Mouse (Mus musculus) G1E-ER4 (cell line): ENCODE measurements around the gene L3mbtl3. TPM values are rescaled to one million over a fixed set of nuclear protein-coding genes. Genes with fewer than 3 reads are reported as not detected.

Experiments used
- GATA1 ChIP-seq: IDR thresholded peaks from one replicate; pipeline ENCODE4 v1.8.0; 2012; ENCODE audit warnings: low read length, inconsistent platforms
- polyA plus RNA-seq: library from polyadenylated mRNA; stranded (reverse); fragments of >175 nt; gene quantifications from 2 replicates; pipeline ENCODE4 v1.2.3, GENCODE M21; 2012

Gene L3mbtl3
- polyA plus RNA-seq, 1 experiment: not detected

GRCm38 (mm10) chr10:26358231-26358630 is 17.5 kb downstream of the L3mbtl3 start:
- TF ChIP-seq GATA1: no peak

DNA sequence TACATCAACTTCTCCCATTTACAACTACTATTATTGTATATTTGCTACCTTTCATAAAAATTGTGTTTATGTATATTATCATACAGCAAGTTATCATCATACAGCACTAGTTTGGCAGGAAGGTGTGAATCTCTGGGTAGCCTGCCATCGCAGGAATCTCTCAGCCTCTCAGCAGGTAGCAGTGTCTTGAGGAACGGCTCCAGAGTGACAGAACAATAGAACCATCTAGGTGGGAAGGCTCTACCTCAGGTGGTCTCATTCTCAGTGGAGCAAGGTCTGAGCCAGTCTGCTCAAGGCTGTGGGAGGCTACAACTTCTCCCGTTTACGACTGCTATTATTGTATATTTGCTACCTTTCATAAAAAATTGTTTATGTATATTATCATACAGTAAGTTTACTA is 22.0 kb downstream of the L3mbtl3 start:
- TF ChIP-seq GATA1: no peak

GRCm38 (mm10) chr10:26351129-26351738 is 24.5 kb downstream of the L3mbtl3 start:
- no peak for TF ChIP-seq GATA1

DNA sequence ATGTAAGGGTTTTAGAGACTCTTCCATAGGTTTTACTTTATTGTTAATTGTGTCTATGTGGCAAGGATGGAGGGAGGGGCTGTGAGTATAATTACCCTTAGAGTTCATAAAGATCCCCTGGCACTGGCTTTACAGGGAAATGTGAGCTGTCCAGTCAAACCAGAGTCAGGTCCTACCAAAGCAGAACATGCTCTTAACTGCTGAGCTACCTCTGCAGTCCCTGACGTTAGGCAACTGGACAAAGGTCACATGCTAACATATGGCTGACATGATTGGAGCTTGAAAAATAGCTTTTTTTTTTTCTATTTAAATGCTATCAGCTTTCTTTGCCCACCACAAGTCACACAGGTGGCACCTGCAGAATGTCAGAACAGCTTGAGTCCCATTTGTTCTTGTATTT is 25.6 kb downstream of the L3mbtl3 start:
- TF ChIP-seq GATA1: no peak

DNA sequence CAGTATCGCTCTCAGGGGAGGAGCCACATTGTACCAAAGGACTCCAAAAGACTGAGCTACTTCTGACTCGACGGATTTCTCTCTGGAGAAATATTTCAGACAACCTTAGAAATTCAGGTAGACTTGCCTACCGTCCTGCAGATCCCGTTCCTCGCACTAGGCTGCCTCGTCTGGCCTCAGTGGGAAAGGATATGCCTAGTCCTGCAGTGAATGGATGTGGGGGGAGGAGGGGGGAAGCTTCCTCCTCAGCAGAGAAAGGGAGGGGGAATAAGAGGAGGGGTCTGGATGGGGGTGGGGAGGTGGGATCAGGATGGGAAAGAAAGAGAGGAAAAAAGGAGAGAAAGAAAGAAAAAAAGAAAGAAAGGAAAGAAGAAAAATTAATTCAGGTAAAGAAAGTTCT is 28.2 kb downstream of the L3mbtl3 start:
- TF ChIP-seq GATA1: no peak

- TF ChIP-seq GATA1: no peak
Observed at GRCm38 (mm10) chr10:26345879-26346278, 29.9 kb downstream of the L3mbtl3 start.

DNA sequence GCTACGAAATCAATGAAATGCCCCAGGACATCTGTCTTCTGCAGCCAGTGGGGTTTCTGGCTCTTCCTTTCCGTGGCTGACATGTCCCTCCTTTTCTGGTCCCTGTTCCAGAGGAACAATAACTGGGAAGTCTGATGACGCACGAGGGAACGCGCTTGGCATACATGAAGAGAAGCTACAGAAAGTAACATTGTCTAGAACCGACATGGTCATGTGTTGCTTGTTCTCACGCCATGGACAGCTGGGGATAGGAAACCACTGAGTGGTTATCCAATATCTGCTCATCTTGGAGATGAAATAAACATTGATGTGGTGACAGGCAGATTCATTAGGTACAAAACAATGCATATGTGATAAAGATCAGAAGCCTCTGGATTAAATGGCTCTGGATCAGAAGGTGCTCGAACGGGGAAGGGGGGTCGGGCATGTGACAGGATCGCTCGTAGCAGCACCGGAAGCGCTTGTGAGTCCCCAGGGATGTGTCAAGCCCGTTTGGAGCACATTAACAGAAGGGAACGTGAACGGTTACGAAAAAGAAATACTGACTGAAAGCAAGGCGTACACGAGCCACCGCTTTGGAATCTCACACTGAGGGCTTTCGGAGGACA is 37.8 kb downstream of the L3mbtl3 start:
- TF ChIP-seq GATA1: no peak

DNA sequence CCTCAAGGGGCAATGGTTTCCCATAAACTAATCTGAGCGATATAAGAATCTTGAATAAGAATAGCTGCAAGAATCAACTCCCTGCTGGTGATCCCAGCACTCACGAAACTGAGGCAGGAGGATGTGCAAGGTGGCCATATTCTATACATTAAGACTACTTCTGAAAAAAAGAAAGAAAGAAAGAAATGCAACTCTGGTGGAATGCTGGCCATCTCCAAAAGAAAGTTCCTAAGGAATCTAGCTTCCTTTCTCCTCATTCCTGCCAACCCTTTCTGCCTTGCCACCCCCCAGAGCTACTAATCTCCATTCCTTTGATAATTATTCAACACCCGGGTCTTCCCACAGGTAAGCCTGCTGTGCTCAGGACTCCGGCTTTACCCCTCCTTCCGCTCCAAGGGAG is 41.8 kb downstream of the L3mbtl3 start:
- TF ChIP-seq GATA1: no peak

DNA sequence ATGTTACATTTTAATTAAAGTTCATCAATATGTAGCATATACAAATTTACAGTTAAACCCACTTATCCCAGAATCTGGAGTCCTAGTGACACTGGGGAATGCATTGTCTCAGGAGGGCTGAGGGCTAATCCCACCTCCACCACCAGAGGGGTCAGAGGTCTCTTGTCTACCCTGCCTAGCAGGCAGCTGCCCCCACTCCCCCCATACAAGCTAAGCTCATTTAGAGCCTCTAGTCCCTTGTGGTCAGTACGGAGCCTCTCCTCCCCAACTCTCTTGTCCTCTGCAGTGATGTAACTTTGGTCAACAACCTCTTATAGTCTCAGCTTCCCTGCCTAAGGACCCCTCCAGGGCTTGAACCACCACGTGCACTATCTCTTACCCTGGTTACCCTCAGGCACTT is 43.0 kb downstream of the L3mbtl3 start:
- TF ChIP-seq GATA1: no peak

DNA sequence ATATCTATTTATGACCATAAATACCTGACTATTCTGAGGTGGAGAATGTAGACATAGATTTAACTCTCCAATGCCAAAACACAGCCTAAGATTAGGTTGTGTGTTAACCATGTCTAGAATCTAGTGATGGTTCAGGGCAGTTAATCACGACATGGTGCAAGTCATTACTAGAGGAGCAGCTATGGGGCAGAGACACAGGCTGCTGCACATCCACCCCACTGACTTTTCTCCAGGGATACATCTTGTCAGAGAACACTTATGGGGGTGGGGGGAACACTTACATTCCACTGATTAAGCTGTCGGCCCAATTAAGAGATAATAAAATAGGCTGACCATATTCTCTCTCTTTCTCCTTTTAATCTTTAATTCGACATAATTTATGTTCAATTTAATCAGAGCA is 46.9 kb downstream of the L3mbtl3 start:
- no peak for TF ChIP-seq GATA1

DNA sequence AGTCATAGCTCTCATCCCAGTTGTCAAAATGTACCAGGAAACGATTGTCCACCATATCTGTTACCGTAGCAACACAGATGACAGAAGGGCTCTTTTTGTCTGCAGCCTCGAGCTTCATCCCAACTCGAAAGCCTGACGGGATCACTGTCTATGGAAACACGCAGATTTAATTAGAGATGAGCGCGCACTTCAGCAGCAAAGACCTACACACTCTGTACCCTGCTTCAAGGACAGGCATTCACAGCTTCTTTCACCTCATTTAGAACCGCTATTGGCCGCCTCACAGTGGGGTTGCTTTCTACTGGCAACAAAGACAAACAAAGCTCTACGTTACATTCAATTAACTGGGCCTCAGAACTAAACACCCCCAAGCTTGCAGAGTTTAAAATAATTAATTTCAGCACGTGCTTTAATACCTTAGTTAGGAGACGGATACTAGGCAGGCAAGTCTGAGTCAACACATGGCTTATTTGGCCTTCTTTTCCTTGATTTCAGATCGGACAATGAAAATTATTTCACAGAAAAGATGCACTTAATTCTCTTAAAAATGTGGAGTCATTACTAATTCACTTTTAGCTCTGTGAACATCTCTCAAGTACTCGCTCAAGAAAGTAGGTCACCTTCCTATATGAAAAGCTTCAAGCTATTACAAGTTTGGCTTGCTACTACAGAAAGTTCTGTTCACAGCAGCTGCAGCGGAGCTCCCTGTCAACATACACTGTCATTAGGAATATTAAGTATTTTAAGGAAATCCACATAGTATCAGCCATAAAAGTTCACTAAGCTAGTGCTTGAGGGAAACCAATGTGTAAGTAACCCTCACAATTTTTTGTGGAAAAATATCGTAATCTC is 47.9 kb downstream of the L3mbtl3 start:
- no peak for TF ChIP-seq GATA1

GRCm38 (mm10) chr10:26327291-26327690 is 48.5 kb downstream of the L3mbtl3 start:
- TF ChIP-seq GATA1: no peak

- no peak for TF ChIP-seq GATA1
Observed at GRCm38 (mm10) chr10:26325320-26325719, 50.5 kb downstream of the L3mbtl3 start.

- no peak for TF ChIP-seq GATA1
Observed at GRCm38 (mm10) chr10:26322344-26323051, 53.3 kb downstream of the L3mbtl3 start.

DNA sequence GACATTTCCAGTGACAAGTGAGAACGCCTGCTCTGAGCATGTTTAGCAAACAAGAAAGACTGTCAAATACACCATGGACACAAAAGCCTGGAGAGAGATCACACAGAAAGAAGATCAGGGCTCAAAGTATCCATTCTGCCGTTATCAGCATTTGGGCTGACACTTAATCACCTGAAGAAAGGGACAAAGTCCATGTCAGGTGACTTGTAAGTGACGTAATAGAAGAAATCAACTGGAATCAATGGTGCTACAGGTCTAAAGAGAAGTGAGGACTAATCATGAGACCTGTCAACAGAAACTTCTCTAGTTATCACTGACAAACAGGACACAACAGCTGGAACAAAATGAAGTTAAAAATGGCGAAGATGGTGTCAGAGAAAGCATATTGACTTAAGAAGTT is 55.1 kb downstream of the L3mbtl3 start:
- no peak for TF ChIP-seq GATA1

DNA sequence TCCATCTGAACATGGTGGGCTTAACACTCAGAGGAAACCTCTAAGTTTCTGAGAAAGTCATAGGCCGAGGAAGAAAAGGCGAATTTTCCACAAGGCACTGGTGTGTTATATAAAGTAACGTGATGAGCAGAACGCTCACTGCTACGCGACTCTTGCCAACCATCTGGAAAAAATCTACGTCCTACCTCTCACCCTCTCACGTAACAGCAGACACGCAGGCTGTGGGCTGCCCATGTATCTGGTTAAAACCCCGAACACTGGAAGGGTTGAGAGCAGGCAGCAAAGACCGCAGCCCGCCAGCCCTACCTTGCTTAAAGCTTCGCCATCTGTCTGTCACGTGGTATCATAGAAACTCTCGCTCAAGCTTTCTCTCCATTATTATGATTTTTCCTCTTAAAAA is 61.4 kb downstream of the L3mbtl3 start:
- no peak for TF ChIP-seq GATA1
